ENCODE assay signal across 8 mouse cellular contexts in genomic region chr2:92423702-92424461, GRCm38 (mm10). TPM values are rescaled to one million over a fixed set of nuclear protein-coding genes. Genes with fewer than 3 reads are reported as not detected.
DNase-seq lines count a peak whose midpoint lies in the region; ATAC-seq lines count a peak whose summit lies in the region.

No protein-coding gene starts in this region.

- no peak for DNase-seq in limb, embryonic 10.5 days (ENCODE audit: low spot score)
- peak; percentile 86 for DNase-seq in fibroblast of lung, adult 2 months (ENCODE audit: low read depth)
- DNase-seq in lung, adult 18-20 months = peak; percentile 97 to 98
- DNase-seq in retina, adult 2 months (ENCODE audit: low read depth, low spot score) = peak; percentile 60

- 84% methylated on average over 9 of the region's 9 CpGs for WGBS in limb, embryonic 12.5 days
- WGBS in limb, embryonic 10.5 days = 89% methylated on average over 9 of the region's 9 CpGs
- WGBS in heart, embryonic 11.5 days (ENCODE audit: insufficient replicate concordance) = 84% methylated on average over 9 of the region's 9 CpGs
- WGBS in kidney, embryonic 14.5 days = 90% methylated on average over 9 of the region's 9 CpGs

- peak overlapping the region; percentile 90 for H3K27ac ChIP-seq in limb, embryonic 12.5 days
- no peak overlapping the region for H3K27ac ChIP-seq in limb, embryonic 10.5 days
- H3K27ac ChIP-seq in heart, embryonic 11.5 days (ENCODE audit: low read depth, low read length) = peak overlapping the region; percentile 88
- peak overlapping the region; percentile 44 for H3K27ac ChIP-seq in kidney, embryonic 14.5 days (ENCODE audit: low read depth, low read length)

- H3K36me3 ChIP-seq in limb, embryonic 12.5 days = peaks cover 78% of the 10 kb centered on the region
- peaks cover 79% of the 10 kb centered on the region for H3K36me3 ChIP-seq in limb, embryonic 10.5 days
- H3K36me3 ChIP-seq in heart, embryonic 11.5 days (ENCODE audit: control insufficient read depth, insufficient read depth, low read length) = peaks cover 14% of the 10 kb centered on the region
- H3K36me3 ChIP-seq in kidney, embryonic 14.5 days (ENCODE audit: control insufficient read depth, insufficient read depth, low read length) = peaks cover 61% of the 10 kb centered on the region

- H3K9ac ChIP-seq in limb, embryonic 12.5 days (replicated peaks) = no peak overlapping the region
- H3K9ac ChIP-seq in heart, embryonic 11.5 days (ENCODE audit: low read depth, low read length) = no peak overlapping the region; the same call in 1 of the 2 replicates
- H3K9ac ChIP-seq in kidney, embryonic 14.5 days (ENCODE audit: low read depth, low read length) = no peak overlapping the region

- H3K4me3 ChIP-seq in limb, embryonic 12.5 days (replicated peaks) = no peak overlapping the region
- no peak overlapping the region for H3K4me3 ChIP-seq in limb, embryonic 10.5 days
- H3K4me3 ChIP-seq in heart, embryonic 11.5 days (ENCODE audit: low read depth, low read length) = no peak overlapping the region
- H3K4me3 ChIP-seq in kidney, embryonic 14.5 days (ENCODE audit: low read length) = no peak overlapping the region

- no peak for ATAC-seq in limb, embryonic 12.5 days (ENCODE audit: insufficient number of reproducible peaks, insufficient read depth, low FRiP score, low TSS enrichment, low read depth)
- no peak; the same call in 1 of the 2 replicates for ATAC-seq in heart, embryonic 11.5 days (replicated peaks; ENCODE audit: insufficient number of reproducible peaks, low FRiP score, low TSS enrichment)
- ATAC-seq in kidney, embryonic 14.5 days (ENCODE audit: low FRiP score, low TSS enrichment) = no peak
- ATAC-seq in megakaryocyte, adult 5-6 weeks (ENCODE audit: poor library complexity, severe bottlenecking) = no peak

- peaks cover 34% of the 10 kb centered on the region for H3K4me1 ChIP-seq in limb, embryonic 12.5 days (replicated peaks)
- H3K4me1 ChIP-seq in limb, embryonic 10.5 days = peaks cover 7% of the 10 kb centered on the region; the same call in 1 of the 2 replicates
- H3K4me1 ChIP-seq in heart, embryonic 11.5 days (ENCODE audit: control insufficient read depth, insufficient read depth, low read length) = peaks cover 31% of the 10 kb centered on the region
- H3K4me1 ChIP-seq in kidney, embryonic 14.5 days (ENCODE audit: control insufficient read depth, insufficient read depth, low read length) = no peaks in the 10 kb centered on the region; the same call in 1 of the 2 replicates

- no peaks in the 10 kb centered on the region for H3K27me3 ChIP-seq in limb, embryonic 12.5 days
- H3K27me3 ChIP-seq in limb, embryonic 10.5 days (ENCODE audit: low read depth, poor library complexity, severe bottlenecking) = no peaks in the 10 kb centered on the region
- no peaks in the 10 kb centered on the region for H3K27me3 ChIP-seq in heart, embryonic 11.5 days (ENCODE audit: control insufficient read depth, insufficient read depth, low read length)
- H3K27me3 ChIP-seq in kidney, embryonic 14.5 days (ENCODE audit: control insufficient read depth, insufficient read depth, low read length) = no peaks in the 10 kb centered on the region

- H3K9me3 ChIP-seq in limb, embryonic 12.5 days = no peaks in the 10 kb centered on the region
- H3K9me3 ChIP-seq in limb, embryonic 10.5 days (replicated peaks) = no peaks in the 10 kb centered on the region
- H3K9me3 ChIP-seq in heart, embryonic 11.5 days (replicated peaks; ENCODE audit: control insufficient read depth, low read length) = no peaks in the 10 kb centered on the region
- H3K9me3 ChIP-seq in kidney, embryonic 14.5 days (ENCODE audit: control insufficient read depth, low read length) = no peaks in the 10 kb centered on the region

- no peak overlapping the region for H3K4me2 ChIP-seq in limb, embryonic 12.5 days
- H3K4me2 ChIP-seq in heart, embryonic 11.5 days = no peak overlapping the region
- no peak overlapping the region for H3K4me2 ChIP-seq in kidney, embryonic 14.5 days (replicated peaks; ENCODE audit: low read depth, low read length)

RNA-seq across cellular contexts. Expression of gene Cry2, which starts 10.0 kb away (rescaled TPM):
- 27.1 TPM in 2 replicates for polyA plus RNA-seq in limb, embryonic 12.5 days (2016; fragmentation: Nextera tagmentation; extraction: Ambion mirVana)
- 19.0 and 25.2 TPM in 2 replicates for polyA plus RNA-seq in limb, embryonic 10.5 days (2016; fragmentation: Nextera tagmentation; extraction: Ambion mirVana)
- polyA plus RNA-seq in heart, embryonic 11.5 days (2014; fragmentation: Nextera tagmentation; extraction: Ambion mirVana) = 15.3 and 17.7 TPM in 2 replicates
- 13.8 and 21.3 TPM in 2 replicates for polyA plus RNA-seq in kidney, embryonic 14.5 days (2014; fragmentation: Nextera tagmentation; extraction: Ambion mirVana)
- 3.5 and 4.1 TPM in 2 replicates for total RNA-seq in megakaryocyte, adult 5-6 weeks (2015)
- 3.2 and 4.3 TPM in 2 replicates for total RNA-seq in megakaryocyte, adult 5-6 weeks (2017)

RNA-seq across cellular contexts. Expression of gene Mapk8ip1, which starts 22.8 kb away (rescaled TPM):
- polyA plus RNA-seq in limb, embryonic 12.5 days (2016; fragmentation: Nextera tagmentation; extraction: Ambion mirVana) = 29.4 and 34.8 TPM in 2 replicates
- polyA plus RNA-seq in limb, embryonic 10.5 days (2016; fragmentation: Nextera tagmentation; extraction: Ambion mirVana) = 28.5 and 36.3 TPM in 2 replicates
- polyA plus RNA-seq in heart, embryonic 11.5 days (2014; fragmentation: Nextera tagmentation; extraction: Ambion mirVana) = 2.7 and 4.1 TPM in 2 replicates
- 15.6 and 20.8 TPM in 2 replicates for polyA plus RNA-seq in kidney, embryonic 14.5 days (2014; fragmentation: Nextera tagmentation; extraction: Ambion mirVana)
- not detected in 2 replicates for total RNA-seq in megakaryocyte, adult 5-6 weeks (2015)
- total RNA-seq in megakaryocyte, adult 5-6 weeks (2017) = 0.04 TPM in 1 of 2 replicates, not detected in the other

RNA-seq across cellular contexts. Expression of gene Slc35c1, which starts 36.5 kb away (rescaled TPM):
- polyA plus RNA-seq in limb, embryonic 12.5 days (2016; fragmentation: Nextera tagmentation; extraction: Ambion mirVana) = 7.2 and 9.1 TPM in 2 replicates
- 11.1 and 11.2 TPM in 2 replicates for polyA plus RNA-seq in limb, embryonic 10.5 days (2016; fragmentation: Nextera tagmentation; extraction: Ambion mirVana)
- polyA plus RNA-seq in heart, embryonic 11.5 days (2014; fragmentation: Nextera tagmentation; extraction: Ambion mirVana) = 8.6 and 12.0 TPM in 2 replicates
- 6.9 and 13.6 TPM in 2 replicates for polyA plus RNA-seq in kidney, embryonic 14.5 days (2014; fragmentation: Nextera tagmentation; extraction: Ambion mirVana)
- total RNA-seq in megakaryocyte, adult 5-6 weeks (2015) = 82.5 and 84.8 TPM in 2 replicates
- 28.7 and 42.0 TPM in 2 replicates for total RNA-seq in megakaryocyte, adult 5-6 weeks (2017)

RNA-seq across cellular contexts. Expression of gene 1700029I15Rik, which starts 41.5 kb away (rescaled TPM):
- polyA plus RNA-seq in limb, embryonic 12.5 days (2016; fragmentation: Nextera tagmentation; extraction: Ambion mirVana) = 3.0 and 3.3 TPM in 2 replicates
- 2.5 and 3.3 TPM in 2 replicates for polyA plus RNA-seq in limb, embryonic 10.5 days (2016; fragmentation: Nextera tagmentation; extraction: Ambion mirVana)
- 0.67 and 0.89 TPM in 2 replicates for polyA plus RNA-seq in heart, embryonic 11.5 days (2014; fragmentation: Nextera tagmentation; extraction: Ambion mirVana)
- polyA plus RNA-seq in kidney, embryonic 14.5 days (2014; fragmentation: Nextera tagmentation; extraction: Ambion mirVana) = 2.1 and 2.5 TPM in 2 replicates
- 2.6 and 3.5 TPM in 2 replicates for total RNA-seq in megakaryocyte, adult 5-6 weeks (2015)
- total RNA-seq in megakaryocyte, adult 5-6 weeks (2017) = 1.5 and 3.1 TPM in 2 replicates

RNA-seq across cellular contexts. Expression of gene Large2, which starts 49.2 kb away (rescaled TPM):
- polyA plus RNA-seq in limb, embryonic 12.5 days (2016; fragmentation: Nextera tagmentation; extraction: Ambion mirVana) = 10.7 and 13.9 TPM in 2 replicates
- polyA plus RNA-seq in limb, embryonic 10.5 days (2016; fragmentation: Nextera tagmentation; extraction: Ambion mirVana) = 11.5 and 13.0 TPM in 2 replicates
- 0.93 and 2.0 TPM in 2 replicates for polyA plus RNA-seq in heart, embryonic 11.5 days (2014; fragmentation: Nextera tagmentation; extraction: Ambion mirVana)
- 24.0 and 33.3 TPM in 2 replicates for polyA plus RNA-seq in kidney, embryonic 14.5 days (2014; fragmentation: Nextera tagmentation; extraction: Ambion mirVana)
- not detected in 2 replicates for total RNA-seq in megakaryocyte, adult 5-6 weeks (2015)
- total RNA-seq in megakaryocyte, adult 5-6 weeks (2017) = not detected in 2 replicates
